Comparison of ENCODE assay signal across 26 mouse cellular contexts in the genomic region with DNA sequence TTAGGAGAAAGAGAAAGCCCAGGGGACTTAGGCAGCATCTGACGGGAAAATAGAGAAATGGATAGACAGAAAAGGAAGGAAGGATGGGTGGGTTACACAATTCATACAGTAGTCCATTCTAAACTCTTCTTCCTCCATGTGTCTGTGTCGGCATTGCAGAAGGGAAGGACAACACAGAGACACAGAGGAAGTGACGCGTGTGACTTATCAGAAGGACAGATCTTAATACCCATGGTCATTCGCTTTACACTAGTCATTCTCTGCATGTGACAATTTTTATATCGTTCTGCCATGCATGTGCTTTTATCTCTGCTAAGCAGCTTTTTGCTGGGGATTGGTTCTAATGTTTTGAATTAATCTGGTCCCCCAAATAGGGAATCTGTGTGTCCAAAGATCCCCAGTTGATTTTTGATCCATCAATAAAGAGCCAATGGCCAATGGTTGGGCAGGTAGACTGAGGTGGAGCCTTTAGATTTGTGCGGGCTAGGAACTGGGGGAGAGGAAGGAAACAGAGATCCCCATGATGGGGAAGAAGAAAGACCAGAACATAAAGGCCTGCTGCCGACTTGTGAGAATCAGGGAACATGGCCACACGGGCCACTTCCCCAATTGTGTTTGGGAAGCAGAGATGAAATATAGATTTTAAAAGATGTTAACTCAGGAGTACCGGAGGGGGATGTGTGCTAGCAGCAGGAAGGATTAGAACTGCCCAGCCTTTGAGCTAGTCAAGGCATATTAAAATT. TPM values are rescaled to one million over a fixed set of nuclear protein-coding genes. Genes with fewer than 3 reads are reported as not detected.
DNase-seq lines count a peak whose midpoint lies in the region; ATAC-seq and TF ChIP-seq lines count a peak whose summit lies in the region.
"Had no signal": no experiment of that assay in that cellular context is flagged by ENCODE, and none has a peak within 500 bp of the region (broad histone marks: within the 10 kb centered on the region; RNA-seq: fewer than 3 reads in every experiment).

No protein-coding gene starts in this region.

- TF ChIP-seq EP300 in MEL (IDR thresholded peaks at IDR 0.05; ENCODE audit: low read depth in 1 of 2, low read length in 2 of 2): no peak

- peak overlapping the region; percentile 20; the same call in 1 of the 2 replicates for H3K4me2 ChIP-seq in liver, embryonic 15.5 days
- H3K4me2 ChIP-seq in liver, embryonic 12.5 days: no peak overlapping the region
- H3K4me2 ChIP-seq: heart, embryonic 12.5 days; kidney, embryonic 15.5 days; limb, embryonic 12.5 days; midbrain, embryonic 11.5 days; neural tube, embryonic 15.5 days had no signal

- H3K36me3 ChIP-seq in liver, embryonic 15.5 days (replicated peaks): no peaks in the 10 kb centered on the region
- H3K36me3 ChIP-seq in liver, embryonic 12.5 days: no peaks in the 10 kb centered on the region
- H3K36me3 ChIP-seq in MEL (ENCODE audit: control insufficient read depth in 1 of 2, insufficient read depth in 2 of 2, low read length in 2 of 2) (peaks cover 0 to 11% of the 10 kb centered on the region in 2 experiments; a peak in 2 of 4 replicates), macrophage (ENCODE audit: inconsistent target) (no peaks in the 10 kb centered on the region)
- H3K36me3 ChIP-seq in splenic B cell, adult 2 months (ENCODE audit: control insufficient read depth, insufficient read depth, low read length, poor library complexity, severe bottlenecking): no peaks in the 10 kb centered on the region
- H3K36me3 ChIP-seq: heart, embryonic 12.5 days; kidney, embryonic 15.5 days; limb, embryonic 12.5 days; neural tube, embryonic 15.5 days had no signal

- peak overlapping the region; percentile 41; the same call in 1 of the 2 replicates for H3K27ac ChIP-seq in liver, embryonic 15.5 days (replicated peaks)
- H3K27ac ChIP-seq in liver, embryonic 12.5 days: no peak overlapping the region
- peak overlapping the region; percentile 2; the same call in 1 of the 2 replicates for H3K27ac ChIP-seq in MEL (ENCODE audit: control insufficient read depth, low read depth, low read length)
- peak overlapping the region; percentile 78 for H3K27ac ChIP-seq in macrophage
- H3K27ac ChIP-seq: gastrocnemius, adult 2 months; kidney, embryonic 15.5 days; limb, embryonic 12.5 days; neural tube, embryonic 15.5 days had no signal

- H3K4me3 ChIP-seq in liver, embryonic 15.5 days (replicated peaks): no peak overlapping the region
- no peak overlapping the region for H3K4me3 ChIP-seq in liver, embryonic 12.5 days
- peak overlapping the region in 1 of 2 experiments; percentile 27; a peak in 1 of 4 replicates for H3K4me3 ChIP-seq in MEL (ENCODE audit: control insufficient read depth in 1 of 2, insufficient read depth in 1 of 2, low read depth in 2 of 2, low read length in 2 of 2)
- H3K4me3 ChIP-seq in macrophage (ENCODE audit: inconsistent target): no peak overlapping the region
- H3K4me3 ChIP-seq: gastrocnemius, adult 2 months; heart, embryonic 12.5 days; kidney, embryonic 15.5 days; limb, embryonic 12.5 days; neural tube, embryonic 15.5 days had no signal

- no peak for TF ChIP-seq CTCF in MEL (IDR thresholded peaks at IDR 0.05 in 2 of 3, conservative IDR thresholded peaks at IDR 0.05 in 1 of 3; ENCODE audit: control insufficient read depth in 1 of 3, insufficient read depth in 1 of 3, low read depth in 2 of 3, low read length in 3 of 3, poor library complexity in 1 of 3, severe bottlenecking in 1 of 3)

- no peak for TF ChIP-seq RAD21 in MEL (IDR thresholded peaks at IDR 0.05; ENCODE audit: low read depth, low read length)

- TF ChIP-seq POLR2A in MEL (IDR thresholded peaks at IDR 0.05; ENCODE audit: control insufficient read depth in 1 of 2, insufficient read depth in 1 of 2, low read depth in 1 of 2, low read length in 2 of 2, poor library complexity in 1 of 2): no peak

- H3K9me3 ChIP-seq in liver, embryonic 15.5 days (replicated peaks): no peaks in the 10 kb centered on the region
- no peaks in the 10 kb centered on the region for H3K9me3 ChIP-seq in liver, embryonic 12.5 days (replicated peaks)
- H3K9me3 ChIP-seq in MEL (replicated peaks; ENCODE audit: insufficient read depth, low read length): no peaks in the 10 kb centered on the region
- H3K9me3 ChIP-seq: kidney, embryonic 15.5 days; limb, embryonic 12.5 days; neural tube, embryonic 15.5 days had no signal

- H3K79me2 ChIP-seq in MEL (ENCODE audit: control insufficient read depth, insufficient read depth, low read length, poor library complexity) (no peaks in the 10 kb centered on the region), macrophage (ENCODE audit: inconsistent target) (no peaks in the 10 kb centered on the region)

- peaks cover 43% of the 10 kb centered on the region for H3K4me1 ChIP-seq in liver, embryonic 15.5 days (replicated peaks)
- H3K4me1 ChIP-seq in liver, embryonic 12.5 days: peaks cover 45% of the 10 kb centered on the region
- peaks cover 0 to 15% of the 10 kb centered on the region in 2 experiments; a peak in 2 of 4 replicates for H3K4me1 ChIP-seq in MEL (ENCODE audit: control insufficient read depth in 1 of 2, insufficient read depth in 2 of 2, low read length in 2 of 2)

- peak; percentile 66 for DNase-seq in MEL (ENCODE audit: low read depth, low spot score)
- DNase-seq in splenic B cell, adult 2 months (ENCODE audit: low read depth, low spot score): peak; percentile 29
- no peak for DNase-seq in gastrocnemius, adult 8-10 months (ENCODE audit: low spot score in 2 of 2)
- no peak for DNase-seq in cerebellum, adult 8-10 months
- DNase-seq: adrenal gland, postnatal 10 days; cerebellum, adult 9-11 months; gastrocnemius, adult 2 months; heart, adult 18-20 months; heart, postnatal 10 days; kidney, postnatal 36 days; layer of hippocampus, postnatal 36 days; lung, postnatal 14 days had no signal

- WGBS in liver, embryonic 15.5 days (ENCODE audit: insufficient replicate concordance): 24% methylated on average over 10 of the region's 10 CpGs
- WGBS in liver, embryonic 12.5 days (ENCODE audit: insufficient replicate concordance): 41% methylated on average over 10 of the region's 10 CpGs
- 3% methylated on average over 10 of the region's 10 CpGs for WGBS in macrophage (ENCODE audit: missing documents)

- no peak for ATAC-seq in liver, embryonic 15.5 days (ENCODE audit: insufficient read depth)
- ATAC-seq in liver, embryonic 12.5 days: no peak
- ATAC-seq: intestine, postnatal 0 days had no signal

- no peak overlapping the region for H3K9ac ChIP-seq in liver, embryonic 15.5 days
- H3K9ac ChIP-seq in liver, embryonic 12.5 days: no peak overlapping the region
- peak overlapping the region; percentile 35 for H3K9ac ChIP-seq in MEL (ENCODE audit: control insufficient read depth, low read depth, low read length, poor library complexity, severe bottlenecking)
- H3K9ac ChIP-seq: heart, embryonic 12.5 days; kidney, embryonic 15.5 days; limb, embryonic 12.5 days; neural tube, embryonic 15.5 days had no signal

- H3K27me3 ChIP-seq in liver, embryonic 15.5 days: peaks cover 13% of the 10 kb centered on the region; the same call in 1 of the 2 replicates
- H3K27me3 ChIP-seq in liver, embryonic 12.5 days (replicated peaks): no peaks in the 10 kb centered on the region; the same call in 1 of the 2 replicates
- peaks cover 0 to 5% of the 10 kb centered on the region in 2 experiments; a peak in 3 of 4 replicates for H3K27me3 ChIP-seq in MEL (ENCODE audit: control insufficient read depth in 1 of 2, insufficient read depth in 2 of 2, low read length in 2 of 2)
- no peaks in the 10 kb centered on the region for H3K27me3 ChIP-seq in splenic B cell, adult 2 months (ENCODE audit: control insufficient read depth, insufficient read depth, low read length, poor library complexity, severe bottlenecking)
- H3K27me3 ChIP-seq: heart, embryonic 12.5 days; kidney, embryonic 15.5 days; limb, embryonic 12.5 days; neural tube, embryonic 15.5 days had no signal

TF ChIP-seq in MEL, 35 proteins besides CTCF, POLR2A, EP300 and RAD21 (continues in another document):
- TF ChIP-seq HCFC1 (IDR thresholded peaks at IDR 0.05; ENCODE audit: low read depth, low read length): no peak

RNA-seq across cellular contexts. Expression of gene Sde2, which starts 15.5 kb away (rescaled TPM):
- polyA plus RNA-seq in liver, embryonic 15.5 days (2015; fragmentation: Nextera tagmentation; extraction: Ambion mirVana): 21.8 and 22.4 TPM in 2 replicates
- polyA plus RNA-seq in liver, embryonic 12.5 days (2016; fragmentation: Nextera tagmentation; extraction: Ambion mirVana): 39.2 and 39.4 TPM in 2 replicates
- 31.4 and 35.5 TPM in 2 replicates for total RNA-seq in MEL (2012; rRNA removed)
- polyA plus RNA-seq in MEL (2012; ENCODE audit: insufficient read depth in 1 of 2, insufficient read length in 2 of 2, low read depth in 1 of 2, low replicate concordance in 2 of 2, missing spikeins in 1 of 2) (10 to 100 TPM in 1 of 2 experiments, not detected in 1; 48.0 TPM), macrophage (2018) (14.4 to 20.0 TPM (median 18.7 TPM) in 3 replicates)
- 100 to 1,000 TPM in 9 of 26 experiments, 10 to 100 TPM in 17; 26.5 to 185 (median 73.7) TPM for total RNA-seq in macrophage (2018; cell fraction: chromatin; rRNA removed)
- 10 to 100 TPM; 20.3 to 76.1 (median 33.2) TPM for total RNA-seq in macrophage (2018; cell fraction: cytosol; rRNA removed)
- total RNA-seq in macrophage (2018; cell fraction: nucleus; rRNA removed): 100 to 1,000 TPM in 4 of 26 experiments, 10 to 100 TPM in 22; 19.6 to 128 (median 61.7) TPM
- 1 to 10 TPM; 6.8 to 8.4 (median 7.6) TPM for total RNA-seq in gastrocnemius, adult 8-10 months (2022)

RNA-seq across cellular contexts. Expression of gene H3f3a, which starts 21.7 kb away (rescaled TPM):
- 2,115 and 2,296 TPM in 2 replicates for polyA plus RNA-seq in liver, embryonic 15.5 days (2015; fragmentation: Nextera tagmentation; extraction: Ambion mirVana)
- polyA plus RNA-seq in liver, embryonic 12.5 days (2016; fragmentation: Nextera tagmentation; extraction: Ambion mirVana): 1,997 and 2,057 TPM in 2 replicates
- 573 and 574 TPM in 2 replicates for total RNA-seq in MEL (2012; rRNA removed)
- polyA plus RNA-seq in MEL (2012; ENCODE audit: insufficient read depth in 1 of 2, insufficient read length in 2 of 2, low read depth in 1 of 2, low replicate concordance in 2 of 2, missing spikeins in 1 of 2) (100 to 1,000 TPM; 265 to 903 TPM), macrophage (2018) (677 to 1,075 TPM (median 721 TPM) in 3 replicates)
- 100 to 1,000 TPM in 9 of 26 experiments, 10 to 100 TPM in 17; 24.0 to 166 (median 85.8) TPM for total RNA-seq in macrophage (2018; cell fraction: chromatin; rRNA removed)
- 1,000 to 10,000 TPM in 1 of 26 experiments, 100 to 1,000 TPM in 25; 716 to 1,086 (median 853) TPM for total RNA-seq in macrophage (2018; cell fraction: cytosol; rRNA removed)
- 100 to 1,000 TPM in 23 of 26 experiments, 10 to 100 TPM in 3; 59.1 to 236 (median 165) TPM for total RNA-seq in macrophage (2018; cell fraction: nucleus; rRNA removed)
- total RNA-seq in gastrocnemius, adult 8-10 months (2022): 100 to 1,000 TPM; 274 to 310 (median 289) TPM

RNA-seq across cellular contexts. Expression of gene Lefty2, which starts 57.5 kb away (rescaled TPM):
- not detected in 2 replicates for polyA plus RNA-seq in liver, embryonic 15.5 days (2015; fragmentation: Nextera tagmentation; extraction: Ambion mirVana)
- polyA plus RNA-seq in liver, embryonic 12.5 days (2016; fragmentation: Nextera tagmentation; extraction: Ambion mirVana): not detected in 2 replicates
- total RNA-seq in MEL (2012; rRNA removed): not detected in 2 replicates
- not detected for polyA plus RNA-seq in MEL (2012; ENCODE audit: insufficient read depth in 1 of 2, insufficient read length in 2 of 2, low read depth in 1 of 2, low replicate concordance in 2 of 2, missing spikeins in 1 of 2)
- not detected for total RNA-seq in macrophage (2018; cell fraction: chromatin; rRNA removed)
- not detected for total RNA-seq in macrophage (2018; cell fraction: cytosol; rRNA removed)
- total RNA-seq in macrophage (2018; cell fraction: nucleus; rRNA removed): not detected
- not detected in 3 replicates for polyA plus RNA-seq in macrophage (2018)
- not detected for total RNA-seq in gastrocnemius, adult 8-10 months (2022)
- total RNA-seq: gastrocnemius, adult 2 months; heart, adult 18-20 months had no signal
- polyA plus RNA-seq: embryonic facial prominence, embryonic 11.5 days; forebrain, embryonic 11.5 days; hindbrain, embryonic 11.5 days; intestine, postnatal 0 days; limb, embryonic 12.5 days; liver, embryonic 16.5 days; midbrain, embryonic 11.5 days; small intestine, adult 2 months had no signal

Comparison
In these comparisons a context has a peak if more than half of its experiments do, and no peak if none do; other contexts are left out.
1. DNase-seq: peak in MEL (single experiment) and splenic B cell, adult 2 months (single experiment); none in gastrocnemius, adult 8-10 months (0 of 2) and cerebellum, adult 8-10 months (single experiment).